Mouse (Mus musculus) neural tube, embryonic 11.5 days (tissue): ENCODE results near the gene Kcnj6. TPM values are rescaled to one million over a fixed set of nuclear protein-coding genes. Genes with fewer than 3 reads are reported as not detected.

Experiments used
- ATAC-seq: fragments of 200-750 bp; cut with Nextera tagmentation; 2 replicates; pipeline ENCODE4 v1.8.0; 2017; ENCODE audit warnings: moderate number of reproducible peaks, mild to moderate bottlenecking, moderate TSS enrichment, moderate library complexity; ENCODE audit not compliant: insufficient read depth, low FRiP score, low TSS enrichment
- DNase-seq: peaks from one replicate; pipeline ENCODE4 v3.0.0-alpha.2; 2015; ENCODE audit warnings: low spot score
- H3K27ac ChIP-seq: fragments of 300-500 bp; sonication (generic); 2 replicates; pipeline ENCODE4 v1.5.1; 2014; ENCODE audit warnings: low read depth, mild to moderate bottlenecking, low read length
- H3K27me3 ChIP-seq: fragments of 300-500 bp; sonication (generic); 2 replicates; pipeline ENCODE4 v1.6.1; 2014; ENCODE audit warnings: mild to moderate bottlenecking, low read length, mixed read lengths; ENCODE audit not compliant: control insufficient read depth, insufficient read depth
- H3K36me3 ChIP-seq: fragments of 300-500 bp; sonication (generic); 2 replicates; pipeline ENCODE4 v1.6.1; 2014; ENCODE audit warnings: mild to moderate bottlenecking, low read length, moderate library complexity, mixed read lengths; ENCODE audit not compliant: control insufficient read depth, insufficient read depth
- H3K4me1 ChIP-seq: fragments of 300-500 bp; sonication (generic); 2 replicates; pipeline ENCODE4 v1.6.1; 2014; ENCODE audit warnings: low read length, mixed read lengths; ENCODE audit not compliant: control insufficient read depth, insufficient read depth
- H3K4me2 ChIP-seq: fragments of 300-500 bp; sonication (generic); 2 replicates; pipeline ENCODE4 v1.6.1; 2014; ENCODE audit warnings: low read depth, mild to moderate bottlenecking, moderate library complexity
- H3K4me3 ChIP-seq: fragments of 300-500 bp; sonication (generic); 2 replicates; pipeline ENCODE4 v1.5.1; 2014; ENCODE audit warnings: low read depth, low read length
- H3K9ac ChIP-seq: fragments of 300-500 bp; sonication (generic); 2 replicates; pipeline ENCODE4 v1.6.1; 2014; ENCODE audit warnings: mild to moderate bottlenecking, low read length
- H3K9me3 ChIP-seq: fragments of 300-500 bp; sonication (generic); 2 replicates; pipeline ENCODE4 v1.6.1; 2016; ENCODE audit warnings: low read length; ENCODE audit not compliant: control insufficient read depth
- WGBS: fragments of 180-500 bp; shearing (Covaris S2); extraction: QIAGEN DNeasy Blood & Tissue Kit; methylation state at CpG from one replicate; pipeline ENCODE4 v1.1.7; 2014; 5-methylcytosine and 5-hydroxymethylcytosine counted together
- polyA plus RNA-seq: library from polyadenylated mRNA; unstranded; fragments of >200 nt; fragmentation: Nextera tagmentation; extraction: Ambion mirVana; gene quantifications from 2 replicates; pipeline ENCODE4 v1.2.1, GENCODE M21; 2014

The Kcnj6 gene
- polyA plus RNA-seq, 1 experiment from 2014 or later, result not detected

DNA sequence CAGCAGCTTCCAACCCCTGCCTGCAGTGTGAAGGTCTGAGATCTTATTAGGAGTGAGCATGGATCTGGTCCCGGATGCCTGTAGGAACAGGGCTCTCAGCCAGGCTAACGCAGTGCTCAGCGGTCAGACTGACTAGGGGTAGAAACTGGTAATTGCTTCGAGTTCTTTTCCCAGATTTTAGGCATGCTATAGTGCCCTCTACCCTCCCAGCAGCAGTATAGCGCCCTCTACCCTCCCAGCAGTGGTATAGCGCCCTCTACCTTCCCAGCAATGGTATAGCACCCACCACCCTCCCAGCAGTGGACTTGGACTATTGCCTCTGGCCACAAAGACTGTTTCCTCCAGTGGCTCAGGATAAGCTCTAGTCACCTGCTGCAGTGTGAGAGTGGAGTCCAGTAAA is 207.5 kb downstream of the Kcnj6 start:
- no peak overlapping the region for H3K4me3 ChIP-seq
- H3K9me3 ChIP-seq, result peaks cover 2% of the 10 kb centered on the region; the same call in 1 of the 2 replicates
- H3K4me1 ChIP-seq, result no peaks in the 10 kb centered on the region
- H3K27ac ChIP-seq, result no peak overlapping the region
- no peaks in the 10 kb centered on the region for H3K27me3 ChIP-seq
- DNase-seq (no peak), ATAC-seq (no peak)
- H3K36me3 ChIP-seq, result no peaks in the 10 kb centered on the region
- no peak overlapping the region for H3K4me2 ChIP-seq
- H3K9ac ChIP-seq, result no peak overlapping the region
- 35% methylated on average over 6 of the region's 6 CpGs for WGBS

DNA sequence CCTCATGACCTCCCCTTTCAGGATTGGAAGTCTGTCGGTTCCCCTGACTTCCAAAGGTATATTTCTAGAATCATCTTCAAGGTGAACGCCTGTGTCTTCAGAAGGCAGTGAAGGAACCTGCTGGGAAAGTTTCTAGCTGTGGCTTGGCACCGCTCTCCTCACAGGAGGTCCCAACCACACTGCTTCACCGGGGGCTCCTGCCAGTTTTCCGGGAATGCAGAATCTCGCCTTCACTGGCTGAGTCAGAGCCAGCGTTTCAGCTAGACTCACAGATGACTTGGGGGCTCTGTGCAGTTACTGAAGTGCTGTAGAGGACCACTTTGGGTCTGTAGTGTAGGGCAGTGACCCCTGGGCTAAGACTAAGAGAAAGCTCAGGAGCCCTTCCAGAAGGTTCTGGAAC is 208.8 kb downstream of the Kcnj6 start:
- no peak overlapping the region for H3K27ac ChIP-seq
- no peak overlapping the region for H3K9ac ChIP-seq
- H3K4me1 ChIP-seq, result no peaks in the 10 kb centered on the region
- no peak for ATAC-seq
- H3K9me3 ChIP-seq, result peaks cover 2% of the 10 kb centered on the region; the same call in 1 of the 2 replicates
- H3K4me2 ChIP-seq, result no peak overlapping the region
- DNase-seq, result no peak
- H3K27me3 ChIP-seq, result no peaks in the 10 kb centered on the region
- WGBS, result 87% methylated on average over 7 of the region's 7 CpGs
- no peaks in the 10 kb centered on the region for H3K36me3 ChIP-seq
- no peak overlapping the region for H3K4me3 ChIP-seq

DNA sequence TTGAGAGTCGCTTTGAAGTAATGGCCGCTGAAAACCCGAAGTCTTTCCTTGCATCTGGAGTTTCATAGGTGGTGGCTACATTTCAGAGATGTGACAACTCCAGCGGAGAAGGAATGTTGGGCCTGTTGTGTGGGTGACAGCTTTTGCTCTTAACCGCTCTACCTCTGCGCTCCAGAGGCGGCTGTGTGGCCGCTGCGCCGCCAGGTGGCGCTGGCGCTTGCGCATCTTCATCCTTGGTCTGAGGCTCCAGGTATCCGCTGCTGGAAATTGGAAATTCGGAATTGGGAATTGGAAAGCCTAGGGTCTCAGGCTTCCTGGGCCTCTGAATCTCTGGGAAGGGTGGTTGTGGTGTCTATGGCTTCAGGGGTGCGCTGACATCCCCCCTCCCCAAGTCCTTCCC is 209.3 kb downstream of the Kcnj6 start:
- no peak for ATAC-seq

DNA sequence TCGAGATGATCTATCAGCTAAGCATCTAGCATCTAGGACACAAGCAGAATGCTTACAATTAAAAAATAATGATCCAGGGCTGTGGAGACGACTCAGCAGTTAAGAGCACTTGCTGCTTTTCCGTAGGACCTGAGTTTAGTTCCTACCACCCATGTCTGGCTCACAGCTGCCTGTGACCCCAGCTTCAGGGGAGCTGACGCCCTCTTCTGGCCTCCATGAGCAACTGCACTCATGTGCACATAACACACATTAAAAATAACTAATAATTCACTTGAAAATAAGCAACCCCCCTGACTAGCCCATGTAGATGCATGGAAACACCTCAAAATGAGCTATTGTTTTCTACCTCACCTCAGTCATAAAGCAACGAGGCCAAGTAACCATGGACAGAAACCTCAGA is 211.6 kb downstream of the Kcnj6 start:
- Histone ChIP-seq H3K4me2 (no peak overlapping the region), H3K27me3 (no peaks in the 10 kb centered on the region), H3K4me1 (no peaks in the 10 kb centered on the region), H3K27ac (no peak overlapping the region), H3K36me3 (no peaks in the 10 kb centered on the region), H3K9me3 (peaks cover 2% of the 10 kb centered on the region; the same call in 1 of the 2 replicates), H3K9ac (no peak overlapping the region), H3K4me3 (no peak overlapping the region)
- no peak for DNase-seq
- WGBS, result 82% methylated on average over 5 of the region's 5 CpGs
- no peak for ATAC-seq

More for the DNA sequence above, 209.3 kb downstream of the Kcnj6 start:
- no peak overlapping the region for H3K27ac ChIP-seq
- H3K27me3 ChIP-seq, result no peaks in the 10 kb centered on the region
- no peak overlapping the region for H3K4me2 ChIP-seq
- DNase-seq, result peak; percentile 79
- peaks cover 2% of the 10 kb centered on the region; the same call in 1 of the 2 replicates for H3K9me3 ChIP-seq
- H3K36me3 ChIP-seq, result no peaks in the 10 kb centered on the region
- H3K9ac ChIP-seq, result no peak overlapping the region
- H3K4me1 ChIP-seq, result no peaks in the 10 kb centered on the region
- H3K4me3 ChIP-seq, result no peak overlapping the region
- WGBS, result 7% methylated on average over 16 of the region's 16 CpGs

DNA sequence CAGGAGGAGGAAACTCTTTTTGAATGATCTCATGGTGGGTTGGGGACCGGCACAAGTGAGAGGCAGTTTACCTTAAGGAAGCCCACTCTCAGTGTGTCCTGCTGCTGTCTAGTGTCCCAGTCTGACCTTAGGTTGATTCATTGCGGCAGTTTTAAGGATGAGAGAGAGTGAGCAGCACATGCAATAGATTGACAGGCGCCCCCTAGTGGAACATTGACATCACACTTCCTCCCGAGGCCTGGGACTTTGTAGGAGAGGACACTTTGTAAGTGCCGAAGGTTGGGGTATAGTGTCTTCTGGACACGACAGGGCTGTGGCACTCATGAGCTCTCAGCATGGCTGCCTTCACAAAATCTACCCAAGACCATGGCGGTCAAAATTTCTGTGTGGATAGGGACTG is 213.8 kb downstream of the Kcnj6 start:
- Histone ChIP-seq H3K4me2 (no peak overlapping the region), H3K27me3 (no peaks in the 10 kb centered on the region), H3K4me1 (no peaks in the 10 kb centered on the region), H3K36me3 (no peaks in the 10 kb centered on the region), H3K9me3 (peaks cover 2% of the 10 kb centered on the region; the same call in 1 of the 2 replicates), H3K4me3 (no peak overlapping the region), H3K27ac (no peak overlapping the region), H3K9ac (no peak overlapping the region)
- DNase-seq (no peak), ATAC-seq (no peak)
- 64% methylated on average over 7 of the region's 7 CpGs for WGBS

DNA sequence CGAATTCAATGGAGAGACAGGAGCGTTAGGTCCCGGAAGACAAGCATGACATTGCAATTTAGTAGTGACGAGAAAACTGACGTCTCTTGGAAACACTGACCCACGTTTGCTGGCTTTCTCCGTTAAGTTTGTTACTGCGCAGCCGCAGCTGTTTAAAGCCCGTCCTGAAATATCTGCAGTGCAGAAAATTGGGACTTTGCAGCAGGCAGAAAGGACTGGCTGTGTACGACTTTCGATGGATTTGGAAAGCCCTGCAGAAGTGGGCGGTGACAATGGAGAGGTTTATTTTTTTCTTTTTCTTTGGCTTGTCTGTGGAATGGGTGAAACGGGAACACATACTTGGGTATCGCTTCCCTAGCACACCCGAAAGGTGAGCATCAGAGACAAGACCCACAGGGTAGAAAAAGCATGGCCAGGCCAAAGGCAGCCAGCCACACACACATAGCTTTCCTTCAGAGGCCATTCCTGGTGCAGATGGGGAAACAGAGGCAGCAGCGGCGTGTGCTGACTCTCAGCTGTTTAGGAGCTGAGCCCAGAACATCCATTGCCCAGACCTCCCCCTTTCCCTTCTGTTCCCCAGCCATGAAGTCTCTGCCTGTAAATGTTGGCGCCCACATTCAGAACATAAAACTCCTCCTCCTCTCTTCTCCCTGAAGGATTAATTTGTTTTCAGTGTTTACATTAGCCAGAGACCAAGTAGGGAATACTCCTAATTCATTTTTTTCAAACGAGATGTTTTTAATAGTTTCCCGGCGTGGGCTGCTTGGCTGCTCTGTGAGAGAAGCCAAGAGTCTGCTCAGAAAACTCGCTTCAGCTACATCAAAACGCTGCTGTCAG is 215.2 kb downstream of the Kcnj6 start:
- Histone ChIP-seq H3K9me3 (peaks cover 2% of the 10 kb centered on the region; the same call in 1 of the 2 replicates), H3K27ac (no peak overlapping the region), H3K4me3 (no peak overlapping the region), H3K4me1 (no peaks in the 10 kb centered on the region), H3K27me3 (no peaks in the 10 kb centered on the region), H3K36me3 (no peaks in the 10 kb centered on the region), H3K9ac (no peak overlapping the region), H3K4me2 (no peak overlapping the region)
- 74% methylated on average over 24 of the region's 24 CpGs for WGBS
- ATAC-seq, result no peak
- DNase-seq, result no peak

DNA sequence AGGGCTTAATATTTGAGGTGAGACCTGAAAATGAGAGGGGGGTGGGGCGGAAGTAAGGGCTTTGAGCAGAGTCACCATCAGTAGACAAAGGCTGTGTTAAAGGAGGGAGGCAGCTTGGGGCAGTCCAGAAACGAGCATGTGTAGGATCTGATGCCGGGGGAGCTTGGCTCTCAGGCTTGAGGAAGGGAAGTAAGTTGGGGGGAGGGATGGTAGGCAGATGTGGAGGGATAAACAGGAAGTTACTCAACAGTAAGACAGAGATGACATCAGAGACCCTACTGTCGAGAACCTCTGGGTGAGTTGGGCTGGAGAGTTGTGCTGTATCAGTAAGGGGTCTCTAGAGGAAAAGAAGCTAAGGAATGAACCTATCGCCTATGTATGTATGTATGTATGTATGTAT is 223.6 kb downstream of the Kcnj6 start:
- H3K9me3 ChIP-seq, result no peaks in the 10 kb centered on the region
- DNase-seq (no peak), ATAC-seq (no peak)
- no peak overlapping the region for H3K4me2 ChIP-seq
- H3K4me3 ChIP-seq, result no peak overlapping the region
- no peak overlapping the region for H3K27ac ChIP-seq
- no peaks in the 10 kb centered on the region for H3K36me3 ChIP-seq
- no peaks in the 10 kb centered on the region for H3K4me1 ChIP-seq
- 84% methylated on average over 5 of the region's 5 CpGs for WGBS
- no peaks in the 10 kb centered on the region for H3K27me3 ChIP-seq
- no peak overlapping the region for H3K9ac ChIP-seq

DNA sequence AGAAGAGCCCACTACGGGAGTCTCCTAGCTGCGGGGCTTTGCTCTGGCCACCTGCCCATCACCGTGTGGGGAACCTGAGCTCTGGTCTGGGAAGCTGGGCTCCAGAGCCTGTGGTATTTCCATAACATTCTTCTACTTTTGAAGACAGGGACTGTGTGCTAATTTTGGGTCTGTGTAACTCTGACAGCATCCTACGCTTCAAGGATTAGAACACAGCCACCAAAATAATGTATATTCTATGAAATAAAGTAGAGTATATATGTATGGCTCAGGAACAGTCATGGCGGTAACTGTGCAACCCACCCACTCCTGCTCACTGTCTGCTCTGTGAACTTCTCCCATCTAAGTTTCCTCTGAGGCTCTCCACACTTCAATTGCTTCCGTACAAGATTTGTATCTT is 229.9 kb downstream of the Kcnj6 start:
- H3K9me3 ChIP-seq, result no peaks in the 10 kb centered on the region
- 87% methylated on average over 6 of the region's 6 CpGs for WGBS

DNA sequence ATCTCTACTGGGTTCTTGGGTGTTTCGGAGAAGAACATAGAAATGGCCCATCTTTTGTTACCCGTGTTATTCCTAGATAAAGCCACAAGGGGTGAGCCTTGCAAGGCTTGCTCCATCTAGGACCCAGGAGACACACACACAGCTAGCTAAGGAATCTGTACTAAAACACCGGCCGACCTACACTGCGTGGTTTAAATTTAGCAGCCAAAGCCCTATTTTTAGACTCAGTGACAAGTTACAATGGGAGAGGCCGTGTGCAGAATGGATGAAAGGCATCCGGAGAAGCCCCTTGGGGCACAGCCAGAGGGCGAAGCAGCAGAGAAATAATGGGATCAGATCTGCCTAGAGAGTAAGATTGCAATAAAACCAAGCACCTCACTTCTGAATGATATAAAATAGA is 232.4 kb downstream of the Kcnj6 start:
- ATAC-seq, result no peak
- Histone ChIP-seq H3K4me1 (no peaks in the 10 kb centered on the region), H3K4me2 (no peak overlapping the region), H3K9me3 (no peaks in the 10 kb centered on the region), H3K27me3 (no peaks in the 10 kb centered on the region), H3K4me3 (no peak overlapping the region), H3K9ac (no peak overlapping the region), H3K27ac (no peak overlapping the region), H3K36me3 (no peaks in the 10 kb centered on the region)
- DNase-seq, result no peak
- WGBS, result 45% methylated on average over 8 of the region's 8 CpGs

More for the DNA sequence above, 229.9 kb downstream of the Kcnj6 start:
- no peak overlapping the region for H3K9ac ChIP-seq
- ATAC-seq (no peak), DNase-seq (no peak)
- no peaks in the 10 kb centered on the region for H3K4me1 ChIP-seq
- no peaks in the 10 kb centered on the region for H3K27me3 ChIP-seq
- H3K27ac ChIP-seq, result no peak overlapping the region
- no peak overlapping the region for H3K4me3 ChIP-seq
- H3K4me2 ChIP-seq, result no peak overlapping the region
- no peaks in the 10 kb centered on the region for H3K36me3 ChIP-seq
